Mouse (Mus musculus) 3T3-L1 (cell line): Measurements from ENCODE around the gene Zeb2.
A peak's percentile ranks its signal among the peaks of the same experiment; 100 is the strongest.

Experiments
- DNase-seq: peaks from one replicate; pipeline ENCODE4 v3.0.0-alpha.2; 2015; ENCODE audit warnings: low read depth, low spot score

Zeb2 gene

GRCm38 (mm10) chr2:44981646-44982045 lies 135.5 kb downstream of the Zeb2 start:
- no peak for DNase-seq

- DNase-seq, result no peak
Measured at GRCm38 (mm10) chr2:44979042-44979721, 138.0 kb downstream of the Zeb2 start.

- DNase-seq, result peak; percentile 38
Measured at GRCm38 (mm10) chr2:44978038-44978437, 139.2 kb downstream of the Zeb2 start.

- peak; percentile 67 for DNase-seq
Measured at GRCm38 (mm10) chr2:44977556-44977955, 139.6 kb downstream of the Zeb2 start.

- peak; percentile 90 for DNase-seq
Measured at GRCm38 (mm10) chr2:44977051-44977450, 140.1 kb downstream of the Zeb2 start.

GRCm38 (mm10) chr2:44976484-44976883 lies 140.7 kb downstream of the Zeb2 start:
- peak; percentile 86 for DNase-seq

GRCm38 (mm10) chr2:44973828-44974227 lies 143.4 kb downstream of the Zeb2 start:
- no peak for DNase-seq

GRCm38 (mm10) chr2:44970087-44970646 lies 147.0 kb downstream of the Zeb2 start:
- no peak for DNase-seq

GRCm38 (mm10) chr2:44969640-44970039 lies 147.6 kb downstream of the Zeb2 start:
- no peak for DNase-seq

- DNase-seq, result peak; percentile 99
Measured at GRCm38 (mm10) chr2:44969226-44969625, 148.0 kb downstream of the Zeb2 start.

- DNase-seq, result peak; percentile 73
Measured at GRCm38 (mm10) chr2:44965834-44966555, 151.2 kb downstream of the Zeb2 start.

- DNase-seq, result no peak
Measured at GRCm38 (mm10) chr2:44962620-44963019, 154.6 kb downstream of the Zeb2 start.

GRCm38 (mm10) chr2:44961192-44961591 lies 156.0 kb downstream of the Zeb2 start:
- DNase-seq, result peak; percentile 95

- DNase-seq, result no peak
Measured at GRCm38 (mm10) chr2:44960561-44960960, 156.6 kb downstream of the Zeb2 start.

GRCm38 (mm10) chr2:44957329-44957797 lies 159.8 kb downstream of the Zeb2 start:
- peak; percentile 64 for DNase-seq

GRCm38 (mm10) chr2:44956232-44956631 lies 161.0 kb downstream of the Zeb2 start:
- DNase-seq, result peak; percentile 91

- no peak for DNase-seq
Measured at GRCm38 (mm10) chr2:44955506-44955905, 161.7 kb downstream of the Zeb2 start.

- DNase-seq, result no peak
Measured at GRCm38 (mm10) chr2:44954180-44954579, 163.0 kb downstream of the Zeb2 start.

- DNase-seq, result peak; percentile 81
Measured at GRCm38 (mm10) chr2:44952830-44953422, 164.3 kb downstream of the Zeb2 start.

- DNase-seq, result no peak
Measured at GRCm38 (mm10) chr2:44951651-44952213, 165.5 kb downstream of the Zeb2 start.

GRCm38 (mm10) chr2:44944689-44945088 lies 172.5 kb downstream of the Zeb2 start:
- no peak for DNase-seq
